Mouse (Mus musculus) layer of hippocampus, adult 11-12 months (tissue): ENCODE data around the gene Snx9.

Experiments used
- DNase-seq: peaks from one replicate; pipeline ENCODE4 v3.0.0; 2022; ENCODE audit warnings: low spot score

Snx9 gene

DNA sequence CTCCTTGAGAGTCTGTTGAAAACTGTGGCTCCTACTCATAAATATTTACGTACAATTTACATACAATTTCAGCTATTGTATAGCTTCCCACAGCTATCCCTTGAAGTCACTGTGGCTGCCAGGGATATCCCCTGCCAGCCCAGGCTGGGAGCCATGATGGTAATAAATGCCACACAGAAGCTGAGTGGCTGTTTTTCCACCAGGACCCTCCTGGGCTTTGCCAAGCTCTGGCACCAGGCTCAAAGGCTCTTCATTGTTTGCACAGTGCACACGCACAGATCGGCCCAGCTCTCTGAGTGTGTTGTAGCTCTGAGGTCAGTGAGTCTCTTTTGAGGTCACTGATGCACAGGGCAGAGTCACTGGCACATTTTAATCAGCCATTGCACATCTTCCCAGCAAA lies 128.1 kb downstream of the Snx9 start:
- DNase-seq, result peak; percentile 41

DNA sequence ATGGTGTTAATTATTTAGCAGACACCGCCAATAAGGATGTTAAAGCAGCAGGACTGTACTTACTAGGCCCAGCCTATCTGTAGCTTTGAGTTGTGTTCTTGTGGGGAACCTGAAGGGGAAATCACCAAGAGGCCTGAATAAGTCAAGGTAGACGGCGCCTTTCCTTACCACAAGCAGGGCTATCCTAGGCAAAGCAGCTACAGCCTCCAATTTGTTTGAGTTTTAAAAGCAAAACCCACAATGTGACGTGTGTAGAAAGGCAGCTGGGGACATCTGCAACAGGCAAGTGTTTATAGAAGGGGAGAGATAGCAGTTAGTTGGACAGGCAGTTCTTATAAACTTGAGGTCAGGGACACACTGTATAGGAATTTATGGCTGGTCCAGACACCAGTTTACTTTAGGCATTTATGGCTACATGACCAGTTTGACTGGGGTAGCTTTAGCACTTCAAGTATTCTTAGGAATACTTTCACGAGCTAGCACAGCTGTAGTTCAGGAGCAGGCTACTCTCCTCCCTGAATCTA lies 129.2 kb downstream of the Snx9 start:
- DNase-seq, result no peak

DNA sequence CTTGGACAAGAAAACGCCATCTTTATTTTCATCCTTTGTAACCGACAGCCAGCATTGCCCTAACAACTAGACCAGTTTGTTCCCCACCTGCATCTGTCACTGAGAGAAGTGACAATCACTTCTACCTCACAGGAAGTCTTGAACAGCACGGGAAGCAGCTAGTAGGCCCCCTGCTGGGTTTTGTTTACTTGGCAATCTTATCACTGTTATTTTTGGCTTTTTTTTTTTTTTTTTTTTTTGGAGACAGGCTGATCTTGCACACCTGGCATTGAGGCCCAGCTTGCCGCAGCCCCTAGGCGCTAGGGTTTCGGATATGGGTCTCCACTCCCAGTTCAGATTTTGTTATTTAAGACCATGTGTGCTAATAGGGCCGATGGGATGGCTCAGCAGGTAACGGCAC lies 132.4 kb downstream of the Snx9 start:
- DNase-seq, result no peak

DNA sequence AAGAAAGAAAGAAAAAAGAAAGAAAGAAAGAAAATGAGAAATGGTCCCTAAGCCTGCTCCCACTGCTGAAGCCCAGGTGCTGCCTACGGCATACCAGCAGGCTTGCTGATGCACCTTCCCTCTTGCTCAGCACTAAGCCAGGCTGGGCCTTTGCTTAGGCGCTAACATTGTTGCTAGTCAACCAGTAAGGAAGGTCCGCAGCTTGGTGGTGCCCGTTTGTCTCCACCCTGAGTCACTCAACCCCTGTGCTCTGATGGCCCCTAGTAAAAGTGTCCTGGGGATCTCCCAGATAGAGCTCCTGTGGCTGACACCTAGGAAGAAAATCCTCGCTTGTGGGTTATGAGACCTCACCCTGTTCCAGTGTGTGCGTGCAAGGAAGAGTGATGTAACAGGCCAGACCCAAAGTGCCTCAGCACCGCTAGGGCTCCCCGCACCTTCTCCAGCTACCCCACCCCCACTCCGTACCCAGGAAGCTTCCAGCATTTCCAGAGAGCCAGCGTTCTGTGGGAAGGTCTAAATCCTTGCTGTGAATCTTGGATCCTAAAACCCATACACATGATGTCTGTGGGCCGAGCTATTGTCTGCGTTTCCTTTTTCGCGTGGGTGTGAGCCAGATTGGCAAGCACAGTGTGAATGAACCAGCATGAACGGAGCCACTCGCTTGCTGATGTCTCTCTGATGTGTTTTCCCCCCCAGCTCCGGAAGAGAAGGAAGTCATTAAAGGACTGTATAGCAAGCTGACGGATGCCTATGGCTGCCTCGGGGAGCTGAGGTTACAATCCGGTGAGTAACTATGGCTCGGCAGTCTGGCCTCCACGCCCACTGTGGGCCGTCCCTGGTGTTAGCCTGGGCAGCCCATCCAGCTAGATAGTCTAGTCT lies 134.2 kb downstream of the Snx9 start:
- peak; percentile 88 for DNase-seq

DNA sequence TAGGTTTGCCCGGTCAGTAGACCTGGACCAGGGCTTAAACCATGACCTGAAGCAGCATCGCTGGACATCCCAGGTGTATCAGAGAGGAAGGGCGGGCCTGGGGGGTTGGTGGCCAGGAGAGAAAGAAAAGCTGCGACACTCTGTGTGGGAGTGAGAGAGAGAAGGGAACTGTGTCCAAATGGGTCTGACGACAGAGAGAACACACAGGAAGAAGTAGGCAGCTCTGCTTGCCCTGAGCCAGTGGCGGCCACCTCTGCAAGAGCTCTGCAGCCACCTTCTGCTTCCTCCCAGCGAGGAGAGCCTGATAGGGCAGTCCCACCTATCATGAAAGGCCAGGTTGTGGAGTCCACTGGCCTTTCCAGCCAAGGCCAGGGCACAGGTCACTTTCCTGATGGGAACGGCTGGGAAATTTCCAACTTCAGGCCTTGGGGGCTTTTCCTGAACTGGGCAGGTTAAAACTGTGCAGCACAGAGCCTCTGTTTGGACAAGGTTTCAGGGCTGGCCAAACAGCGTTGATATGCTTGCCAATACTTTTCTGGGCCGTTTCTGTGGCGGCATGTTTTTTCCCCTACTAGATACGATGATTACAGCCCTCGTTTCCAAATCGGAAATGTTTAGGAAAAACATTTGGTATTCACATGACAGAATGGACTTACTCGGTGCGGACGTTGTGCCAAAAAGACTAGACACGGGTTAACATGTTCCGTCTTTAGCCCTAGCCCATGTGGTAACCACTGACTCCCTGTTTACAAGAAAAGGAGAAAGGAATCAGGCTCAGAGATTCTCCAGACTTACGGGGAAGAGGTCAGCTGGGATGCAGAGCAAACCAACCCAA lies 135.3 kb downstream of the Snx9 start:
- peak; percentile 36 for DNase-seq

DNA sequence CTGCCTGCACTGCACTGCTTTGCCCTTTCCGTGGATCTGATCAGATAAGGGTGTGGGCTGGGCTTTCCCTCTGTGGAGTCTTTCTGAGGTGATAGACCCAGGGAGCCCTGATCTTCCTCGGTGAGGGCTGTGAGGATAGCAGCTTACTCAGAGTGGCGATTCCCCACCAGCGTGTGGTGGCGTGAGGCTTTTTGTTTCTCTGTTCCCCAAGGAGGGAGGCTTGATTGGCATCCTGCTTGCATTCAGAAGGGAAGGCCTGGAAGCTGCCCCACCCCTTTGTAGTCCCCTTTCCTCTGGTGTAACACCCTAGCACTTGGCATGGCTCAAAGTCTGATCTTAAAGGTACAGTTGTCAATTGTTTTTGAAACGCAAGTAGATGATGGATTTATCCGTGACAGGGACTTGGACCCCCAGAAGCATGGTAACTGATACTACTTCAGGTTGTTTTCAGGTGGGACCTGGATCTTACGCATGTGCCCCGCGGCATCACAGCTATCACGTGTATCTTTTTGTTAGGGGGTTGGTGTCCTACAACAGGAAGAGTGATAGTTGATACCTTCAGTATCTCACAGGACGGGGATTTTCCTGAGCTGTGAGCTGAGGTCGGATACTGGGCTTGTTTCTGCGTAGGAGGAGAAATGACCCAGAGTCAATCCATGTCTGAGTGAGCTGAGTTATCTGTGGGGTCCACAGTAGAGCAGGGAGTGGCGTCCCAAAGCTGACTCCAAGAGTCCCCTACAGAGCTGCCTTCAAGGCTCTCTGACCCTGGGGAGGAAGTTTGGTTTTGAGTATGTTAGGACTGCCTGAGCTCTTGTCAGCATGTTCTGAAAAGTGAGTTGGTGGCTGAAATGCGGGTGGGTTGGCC lies 136.2 kb downstream of the Snx9 start:
- no peak for DNase-seq

DNA sequence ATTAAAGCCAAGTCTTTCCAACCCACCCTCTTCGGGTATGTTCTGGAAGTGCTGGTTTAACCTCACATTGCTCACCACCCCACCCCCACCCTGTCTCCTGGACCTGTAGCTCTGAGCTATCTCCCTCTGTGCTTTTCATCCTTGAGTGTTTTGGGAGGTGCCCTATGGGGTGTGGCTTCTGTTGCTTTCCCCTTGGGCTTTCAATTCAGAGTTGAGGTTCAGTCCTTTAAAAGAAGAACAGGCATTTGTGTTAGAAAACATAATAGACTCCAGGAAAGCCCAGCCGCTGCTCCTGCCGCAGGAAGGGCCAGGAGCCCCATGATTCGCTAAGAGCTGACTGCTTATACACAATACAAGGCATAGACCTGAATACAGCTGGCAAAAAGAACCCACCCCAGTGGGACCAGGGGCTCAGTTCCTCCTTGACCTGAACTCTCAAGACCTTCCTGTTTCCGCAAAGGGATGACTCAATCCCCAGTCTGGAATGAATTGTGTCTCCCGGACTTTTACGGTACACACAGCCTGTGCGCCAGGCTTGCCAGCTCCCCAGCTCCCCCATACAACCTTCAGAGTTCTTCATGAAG lies 136.9 kb downstream of the Snx9 start:
- no peak for DNase-seq

DNA sequence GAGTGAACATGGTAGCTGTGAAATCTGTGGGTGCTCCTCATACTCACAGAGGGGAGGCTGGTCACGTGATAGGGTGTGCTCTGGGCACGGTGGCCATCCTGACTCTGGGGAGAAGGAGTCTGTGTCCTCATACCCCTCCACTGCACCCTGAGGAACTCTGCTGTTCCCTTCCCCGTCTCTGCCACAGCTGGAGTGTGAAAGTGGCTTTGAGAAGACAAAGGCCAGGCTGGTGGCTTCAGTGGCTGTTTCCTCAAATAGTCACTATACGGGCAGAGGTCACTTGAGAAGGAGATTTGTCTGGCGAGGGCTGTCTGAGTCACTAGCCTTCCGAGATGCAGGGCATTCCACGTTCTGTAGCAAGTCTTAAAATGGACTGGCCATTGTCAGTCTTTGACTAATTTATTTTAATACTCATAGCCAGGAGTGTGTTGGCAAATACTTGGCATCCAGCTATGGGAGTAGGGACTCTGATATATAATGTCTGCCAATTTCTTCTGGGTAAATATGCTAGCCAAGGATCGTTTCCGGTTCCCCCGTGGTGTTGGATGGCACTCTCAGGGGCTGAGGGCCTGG lies 137.5 kb downstream of the Snx9 start:
- no peak for DNase-seq

DNA sequence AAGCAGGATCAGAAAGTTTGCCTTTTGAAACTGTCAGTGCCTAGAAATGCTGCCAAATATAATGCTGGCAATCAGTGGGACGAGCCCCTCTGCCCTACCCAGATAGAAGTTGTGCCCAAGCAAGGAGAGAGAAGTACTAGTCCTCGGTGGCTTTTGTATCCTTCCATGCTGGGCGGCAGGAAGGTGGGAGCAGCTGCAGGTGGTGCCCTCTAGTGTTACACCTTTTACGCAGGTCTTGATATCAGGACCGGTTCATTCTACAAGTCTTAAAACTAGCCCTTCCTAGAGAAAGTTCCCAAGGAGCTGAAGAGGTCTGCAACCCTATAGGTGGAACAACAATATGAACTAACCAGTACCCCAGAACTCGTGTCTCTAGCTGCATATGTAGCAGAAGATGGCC lies 139.7 kb downstream of the Snx9 start:
- DNase-seq, result no peak
